Mouse (Mus musculus) intestine, embryonic 14.5 days (tissue): ENCODE measurements at regions not wholly inside any gene's neighbourhood (a gene's known extent, or its start where the extent isn't known, plus 50 kb on each side); places are given as distances from the start of the nearest gene placed in this dataset.

Experiments
- ATAC-seq: fragments of 200-750 bp; cut with Nextera tagmentation; replicated peaks from 2 replicates; pipeline ENCODE4 v1.8.0; 2017; ENCODE audit warnings: low read depth, moderate number of reproducible peaks, moderate TSS enrichment, moderate library complexity; ENCODE audit not compliant: low FRiP score, low TSS enrichment
- DNase-seq: peaks from one replicate; pipeline ENCODE4 v3.0.0-alpha.2; 2018; ENCODE audit warnings: low spot score
- H3K27ac ChIP-seq: fragments of 300-500 bp; sonication (generic); 2 replicates; pipeline ENCODE4 v1.5.1; 2014; ENCODE audit warnings: low read depth, mild to moderate bottlenecking, control low read depth
- H3K27me3 ChIP-seq: fragments of 300-500 bp; sonication (generic); replicated peaks from 2 replicates; pipeline ENCODE4 v1.6.1; 2014; ENCODE audit warnings: low read length, control low read depth; ENCODE audit not compliant: control insufficient read depth, insufficient read depth
- H3K36me3 ChIP-seq: fragments of 300-500 bp; sonication (generic); 2 replicates; pipeline ENCODE4 v1.6.1; 2014; ENCODE audit warnings: low read length, control low read depth; ENCODE audit not compliant: control insufficient read depth, insufficient read depth
- H3K4me1 ChIP-seq: fragments of 300-500 bp; sonication (generic); replicated peaks from 2 replicates; pipeline ENCODE4 v1.6.1; 2014; ENCODE audit warnings: low read length, control low read depth, mixed read lengths; ENCODE audit not compliant: control insufficient read depth, insufficient read depth
- H3K4me2 ChIP-seq: fragments of 300-500 bp; sonication (generic); 2 replicates; pipeline ENCODE4 v1.6.1; 2014; ENCODE audit warnings: low read length
- H3K4me3 ChIP-seq: fragments of 300-500 bp; sonication (generic); 2 replicates; pipeline ENCODE4 v1.5.1; 2014; ENCODE audit warnings: low read depth, low read length, control low read depth, mixed read lengths
- H3K9ac ChIP-seq: fragments of 300-500 bp; sonication (generic); 2 replicates; pipeline ENCODE4 v1.6.1; 2014; ENCODE audit warnings: mild to moderate bottlenecking, low read length
- H3K9me3 ChIP-seq: fragments of 300-500 bp; sonication (generic); 2 replicates; pipeline ENCODE4 v1.6.1; 2016; ENCODE audit warnings: low read length, control low read depth; ENCODE audit not compliant: control insufficient read depth
- WGBS: fragments of 180-500 bp; shearing (Covaris S2); extraction: QIAGEN DNeasy Blood & Tissue Kit; methylation state at CpG from one replicate; pipeline ENCODE4 v1.1.7; 2014; 5-methylcytosine and 5-hydroxymethylcytosine counted together

- peaks cover 5% of the 10 kb centered on the region; the same call in 1 of the 2 replicates for H3K27me3 ChIP-seq
These were observed 1579.5 kb downstream of the 4930444P10Rik start for GRCm38 (mm10) chr1:14513662-14514061.

GRCm38 (mm10) chr1:14512481-14513285, 1580.4 kb downstream of the 4930444P10Rik start:
- no peak overlapping the region for H3K4me3 ChIP-seq
- DNase-seq, result no peak
- H3K4me2 ChIP-seq, result no peak overlapping the region
- no peaks in the 10 kb centered on the region for H3K9me3 ChIP-seq
- H3K36me3 ChIP-seq, result no peaks in the 10 kb centered on the region
- no peak overlapping the region for H3K9ac ChIP-seq
- no peak overlapping the region for H3K27ac ChIP-seq
- H3K4me1 ChIP-seq, result no peaks in the 10 kb centered on the region
- WGBS, result 63% methylated on average over 9 of the region's 9 CpGs
- no peak for ATAC-seq
- peaks cover 14% of the 10 kb centered on the region for H3K27me3 ChIP-seq

More at GRCm38 (mm10) chr1:14513662-14514061, 1579.5 kb downstream of the 4930444P10Rik start:
- no peak overlapping the region for H3K27ac ChIP-seq
- H3K4me3 ChIP-seq, result no peak overlapping the region
- no peaks in the 10 kb centered on the region for H3K4me1 ChIP-seq
- ATAC-seq (no peak), DNase-seq (no peak)
- H3K9me3 ChIP-seq, result no peaks in the 10 kb centered on the region
- no peak overlapping the region for H3K4me2 ChIP-seq
- H3K9ac ChIP-seq, result no peak overlapping the region
- H3K36me3 ChIP-seq, result no peaks in the 10 kb centered on the region

DNA sequence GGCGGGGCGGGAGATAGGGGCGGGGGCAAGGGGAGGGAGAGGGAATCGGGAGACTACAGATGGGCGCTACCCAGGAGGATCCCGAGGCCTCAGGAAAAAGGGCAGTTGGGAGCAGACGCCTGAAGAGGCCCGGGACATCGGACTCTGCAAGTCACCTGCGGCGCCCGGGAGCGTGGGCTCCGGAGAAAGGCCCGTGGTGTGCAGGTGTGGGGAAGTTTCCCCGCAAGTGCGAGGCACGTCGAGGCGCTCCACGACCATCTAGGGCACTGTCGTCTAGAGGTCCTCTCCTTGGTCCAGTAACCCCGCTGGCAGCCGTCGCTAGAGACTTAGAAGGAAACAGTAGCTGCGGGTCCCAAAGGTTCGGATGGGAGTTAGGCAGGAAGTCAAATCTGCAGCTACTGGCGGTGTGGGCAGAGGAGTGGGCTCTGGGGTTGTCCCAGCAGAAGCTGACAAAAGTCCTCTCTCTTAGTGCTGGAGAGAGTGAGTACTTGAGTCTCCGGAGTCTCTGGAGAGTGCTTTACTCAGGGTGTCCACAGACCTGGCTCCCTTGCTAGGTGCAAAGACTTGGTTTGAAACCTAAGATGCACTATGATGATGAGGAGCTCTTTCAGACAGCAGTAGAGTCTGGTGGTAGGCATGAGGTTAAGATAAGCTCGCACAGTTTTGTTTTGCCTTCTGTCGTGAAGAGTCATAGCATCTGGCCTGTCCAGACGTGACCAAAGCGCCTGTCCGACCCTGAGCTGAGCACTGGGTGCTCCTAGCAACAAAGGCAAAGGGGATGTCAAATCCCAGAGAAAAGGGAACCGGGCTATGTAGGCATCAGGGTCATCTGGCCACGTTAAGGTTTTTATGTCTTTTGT, 1586.1 kb downstream of the 4930444P10Rik start:
- Histone ChIP-seq H3K36me3 (no peaks in the 10 kb centered on the region), H3K9ac (0 out of 2 replicates have a peak overlapping the region, but pooled peaks have one; percentile 7), H3K4me2 (peak overlapping the region; percentile 72), H3K4me1 (peaks cover 5% of the 10 kb centered on the region; the same call in 1 of the 2 replicates), H3K9me3 (no peaks in the 10 kb centered on the region), H3K27me3 (peaks cover 60% of the 10 kb centered on the region), H3K4me3 (peak overlapping the region; percentile 38), H3K27ac (no peak overlapping the region)
- DNase-seq (peak; percentile 73), ATAC-seq (no peak)
- 6% methylated on average over 32 of the region's 36 CpGs for WGBS

DNA sequence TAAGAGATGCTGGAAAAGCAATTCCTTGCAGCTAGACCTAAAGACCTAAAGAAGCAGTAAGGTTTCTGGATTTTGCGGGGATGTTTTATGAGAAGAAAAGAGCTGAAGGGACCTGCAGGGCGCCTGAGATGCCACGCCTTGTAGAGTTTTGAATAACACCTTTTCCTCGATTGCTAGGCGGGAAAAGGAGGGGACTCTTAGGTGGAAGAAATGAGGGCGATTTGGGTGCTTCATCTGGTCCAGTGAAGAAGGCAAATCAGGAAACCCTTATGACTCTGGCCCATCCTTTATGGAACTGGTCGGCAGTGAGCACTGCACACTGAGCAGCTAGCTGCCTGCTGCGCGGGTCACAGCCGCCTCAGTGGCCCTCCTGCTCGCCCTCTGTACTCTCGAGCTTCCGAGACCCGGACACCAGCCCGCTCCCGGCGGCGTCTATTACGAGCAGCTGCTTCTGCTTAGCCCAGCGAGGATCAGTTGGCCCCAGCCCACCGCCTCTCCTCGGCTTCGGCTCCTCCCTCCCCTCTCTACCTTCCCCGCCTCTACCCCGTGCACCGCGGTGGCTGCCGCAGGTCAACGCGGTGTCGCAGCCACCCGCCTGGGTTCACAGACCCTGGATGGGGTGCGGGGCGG, 1586.8 kb downstream of the 4930444P10Rik start:
- Histone ChIP-seq H3K4me1 (peaks cover 5% of the 10 kb centered on the region; the same call in 1 of the 2 replicates), H3K27ac (no peak overlapping the region), H3K27me3 (peaks cover 60% of the 10 kb centered on the region), H3K4me2 (peak overlapping the region; percentile 72), H3K4me3 (peak overlapping the region; percentile 38), H3K36me3 (no peaks in the 10 kb centered on the region), H3K9me3 (no peaks in the 10 kb centered on the region), H3K9ac (0 out of 2 replicates have a peak overlapping the region, but pooled peaks have one; percentile 7)
- ATAC-seq (peak; percentile 93), DNase-seq (peak; percentile 73)
- WGBS, result 2% methylated on average over 30 of the region's 34 CpGs

DNA sequence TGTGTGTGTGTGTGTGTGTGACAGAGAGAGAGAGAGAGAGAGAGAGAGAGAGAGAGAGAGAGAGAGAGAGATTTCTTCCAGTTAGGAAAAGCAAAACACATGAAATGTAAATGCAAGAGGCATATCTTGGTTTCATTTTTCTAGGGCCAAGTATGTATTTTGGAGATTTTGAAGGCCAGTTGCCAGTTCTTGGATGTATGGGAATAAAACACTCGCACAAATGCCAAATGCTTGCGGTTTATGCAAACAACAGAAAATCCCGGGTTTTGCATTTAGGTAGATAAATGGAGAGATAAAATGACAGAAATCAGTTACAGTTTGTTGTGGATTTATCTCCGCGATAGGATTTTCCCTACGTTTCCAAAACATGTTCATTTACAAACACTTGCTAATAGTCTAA, 1587.4 kb downstream of the 4930444P10Rik start:
- H3K4me2 ChIP-seq, result peak overlapping the region; percentile 72; the same call in 1 of the 2 replicates
- H3K36me3 ChIP-seq, result no peaks in the 10 kb centered on the region
- H3K9me3 ChIP-seq, result no peaks in the 10 kb centered on the region
- ATAC-seq, result no peak
- H3K27me3 ChIP-seq, result peaks cover 60% of the 10 kb centered on the region
- DNase-seq, result no peak
- H3K4me1 ChIP-seq, result peaks cover 5% of the 10 kb centered on the region; the same call in 1 of the 2 replicates
- H3K9ac ChIP-seq, result no peak overlapping the region
- no peak overlapping the region for H3K27ac ChIP-seq
- peak overlapping the region; percentile 38; the same call in 1 of the 2 replicates for H3K4me3 ChIP-seq
- 14% methylated on average over 6 of the region's 6 CpGs for WGBS

- H3K27me3 ChIP-seq, result peaks cover 60% of the 10 kb centered on the region
- peaks cover 5% of the 10 kb centered on the region; the same call in 1 of the 2 replicates for H3K4me1 ChIP-seq
- H3K9me3 ChIP-seq, result no peaks in the 10 kb centered on the region
- no peak overlapping the region for H3K9ac ChIP-seq
- no peak overlapping the region for H3K27ac ChIP-seq
- DNase-seq (peak; percentile 71), ATAC-seq (no peak)
- 6% methylated on average over 12 of the region's 12 CpGs for WGBS
- H3K36me3 ChIP-seq, result no peaks in the 10 kb centered on the region
- H3K4me3 ChIP-seq, result peak overlapping the region; percentile 3; the same call in 1 of the 2 replicates
- peak overlapping the region; percentile 37 for H3K4me2 ChIP-seq
These were observed 1588.3 kb downstream of the 4930444P10Rik start for GRCm38 (mm10) chr1:14504767-14505343.

DNA sequence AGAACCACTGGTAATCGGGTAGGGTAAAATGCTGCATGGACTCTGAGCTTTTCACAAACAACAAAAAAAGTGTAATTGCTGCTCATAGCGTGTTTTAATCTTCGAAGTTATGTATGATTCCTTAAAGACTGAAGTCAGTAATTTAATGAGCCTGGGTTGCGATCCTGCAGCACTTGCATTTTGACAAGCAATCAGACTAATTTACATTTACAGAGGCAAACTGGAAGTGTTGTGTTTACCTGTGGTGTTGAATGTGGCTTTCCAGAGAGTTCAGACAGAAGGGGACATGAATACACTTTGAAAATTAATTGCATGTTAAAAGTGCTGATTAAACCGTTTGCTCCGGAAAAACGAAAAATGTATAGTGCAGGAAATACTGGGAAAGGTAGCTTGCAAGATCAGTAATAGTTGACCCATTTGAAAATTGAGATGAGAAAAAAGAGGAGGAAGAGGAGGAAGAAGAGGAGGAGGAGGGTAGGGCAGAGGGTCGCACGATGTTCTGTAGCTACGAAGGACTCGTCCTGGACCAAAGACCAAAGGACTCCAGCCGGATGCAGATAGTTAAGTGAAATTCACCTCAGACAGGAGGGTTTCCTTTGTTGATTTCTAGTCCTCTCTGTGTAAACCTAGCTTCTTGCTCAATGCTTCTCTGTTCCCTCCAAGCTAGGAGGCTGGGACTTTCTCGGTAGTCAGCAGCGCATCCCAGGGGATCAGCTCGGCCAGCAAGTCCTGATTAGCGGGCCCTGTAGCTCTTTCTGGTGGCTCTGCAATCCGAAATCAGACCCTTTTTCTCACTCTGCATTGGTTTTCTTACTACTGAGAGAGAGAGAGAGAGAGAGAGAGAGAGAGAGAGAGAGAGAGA, 1589.0 kb downstream of the 4930444P10Rik start:
- Histone ChIP-seq H3K9me3 (no peaks in the 10 kb centered on the region), H3K4me2 (peak overlapping the region; percentile 37), H3K27ac (no peak overlapping the region), H3K4me3 (peak overlapping the region; percentile 8; the same call in 1 of the 2 replicates), H3K27me3 (peaks cover 59% of the 10 kb centered on the region), H3K9ac (no peak overlapping the region), H3K4me1 (peaks cover 5% of the 10 kb centered on the region; the same call in 1 of the 2 replicates), H3K36me3 (no peaks in the 10 kb centered on the region)
- peak; percentile 65 for DNase-seq
- WGBS, result 9% methylated on average over 17 of the region's 17 CpGs
- ATAC-seq, result no peak
